Mouse (Mus musculus): ENCODE results near the gene Adgrd1. TPM values are rescaled to one million over a fixed set of nuclear protein-coding genes. Genes with fewer than 3 reads are reported as not detected.

The Adgrd1 gene
- polyA plus RNA-seq, 1 experiment from 2014 or later, result 2.1 TPM

- no peak overlapping the region for H3K4me3 ChIP-seq (ENCODE audit: low read depth, low read length)
- no peak overlapping the region for H3K4me2 ChIP-seq (replicated peaks; ENCODE audit: low read depth, low read length)
- no peak overlapping the region for H3K27ac ChIP-seq (ENCODE audit: low read length)
- ATAC-seq (ENCODE audit: insufficient number of reproducible peaks, insufficient read depth, low FRiP score, low read depth), result no peak
- no peak overlapping the region for H3K9ac ChIP-seq (replicated peaks; ENCODE audit: low read depth, low read length)
- no peaks in the 10 kb centered on the region for H3K27me3 ChIP-seq (ENCODE audit: control insufficient read depth, insufficient read depth, low read length)
- WGBS, result 74% methylated on average over 14 of the region's 14 CpGs
- no peaks in the 10 kb centered on the region for H3K36me3 ChIP-seq (ENCODE audit: control insufficient read depth, insufficient read depth, low read length)
- no peaks in the 10 kb centered on the region for H3K9me3 ChIP-seq (ENCODE audit: control insufficient read depth, low read depth, low read length)
- H3K4me1 ChIP-seq (ENCODE audit: control insufficient read depth, insufficient read depth, low read length), result no peaks in the 10 kb centered on the region
Observed at GRCm38 (mm10) chr5:129155023-129155901, 58.7 kb downstream of the Adgrd1 start.

- Histone ChIP-seq H3K4me3 (ENCODE audit: low read depth, low read length) (no peak overlapping the region), H3K9ac (replicated peaks; ENCODE audit: low read depth, low read length) (no peak overlapping the region), H3K4me1 (ENCODE audit: control insufficient read depth, insufficient read depth, low read length) (no peaks in the 10 kb centered on the region), H3K27me3 (ENCODE audit: control insufficient read depth, insufficient read depth, low read length) (no peaks in the 10 kb centered on the region), H3K4me2 (replicated peaks; ENCODE audit: low read depth, low read length) (no peak overlapping the region), H3K9me3 (ENCODE audit: control insufficient read depth, low read depth, low read length) (no peaks in the 10 kb centered on the region), H3K27ac (ENCODE audit: low read length) (no peak overlapping the region), H3K36me3 (ENCODE audit: control insufficient read depth, insufficient read depth, low read length) (no peaks in the 10 kb centered on the region)
- 30% methylated on average over 9 of the region's 9 CpGs for WGBS
- ATAC-seq (ENCODE audit: insufficient number of reproducible peaks, insufficient read depth, low FRiP score, low read depth), result no peak
Observed at GRCm38 (mm10) chr5:129155902-129156311, 59.4 kb downstream of the Adgrd1 start.

GRCm38 (mm10) chr5:129161372-129162051 is 65.0 kb downstream of the Adgrd1 start:
- 79% methylated on average over 11 of the region's 11 CpGs for WGBS
- Histone ChIP-seq H3K4me2 (replicated peaks; ENCODE audit: low read depth, low read length) (no peak overlapping the region), H3K36me3 (ENCODE audit: control insufficient read depth, insufficient read depth, low read length) (no peaks in the 10 kb centered on the region), H3K9ac (replicated peaks; ENCODE audit: low read depth, low read length) (no peak overlapping the region), H3K27ac (ENCODE audit: low read length) (no peak overlapping the region), H3K4me1 (ENCODE audit: control insufficient read depth, insufficient read depth, low read length) (peaks cover 18% of the 10 kb centered on the region), H3K9me3 (ENCODE audit: control insufficient read depth, low read depth, low read length) (no peaks in the 10 kb centered on the region), H3K4me3 (ENCODE audit: low read depth, low read length) (no peak overlapping the region), H3K27me3 (ENCODE audit: control insufficient read depth, insufficient read depth, low read length) (no peaks in the 10 kb centered on the region)
- ATAC-seq (ENCODE audit: insufficient number of reproducible peaks, insufficient read depth, low FRiP score, low read depth), result no peak

GRCm38 (mm10) chr5:129163416-129163815 is 66.9 kb downstream of the Adgrd1 start:
- no peak overlapping the region for H3K9ac ChIP-seq (replicated peaks; ENCODE audit: low read depth, low read length)
- peaks cover 19% of the 10 kb centered on the region for H3K4me1 ChIP-seq (ENCODE audit: control insufficient read depth, insufficient read depth, low read length)
- WGBS, result 79% methylated on average over 8 of the region's 8 CpGs
- peak overlapping the region; percentile 79; the same call in 1 of the 2 replicates for H3K27ac ChIP-seq (ENCODE audit: low read length)
- no peak for ATAC-seq (ENCODE audit: insufficient number of reproducible peaks, insufficient read depth, low FRiP score, low read depth)
- no peak overlapping the region for H3K4me3 ChIP-seq (ENCODE audit: low read depth, low read length)
- H3K27me3 ChIP-seq (ENCODE audit: control insufficient read depth, insufficient read depth, low read length), result no peaks in the 10 kb centered on the region
- H3K4me2 ChIP-seq (replicated peaks; ENCODE audit: low read depth, low read length), result no peak overlapping the region
- H3K36me3 ChIP-seq (ENCODE audit: control insufficient read depth, insufficient read depth, low read length), result no peaks in the 10 kb centered on the region
- H3K9me3 ChIP-seq (ENCODE audit: control insufficient read depth, low read depth, low read length), result no peaks in the 10 kb centered on the region

- Histone ChIP-seq H3K27me3 (ENCODE audit: control insufficient read depth, insufficient read depth, low read length) (no peaks in the 10 kb centered on the region), H3K4me2 (replicated peaks; ENCODE audit: low read depth, low read length) (no peak overlapping the region), H3K9me3 (ENCODE audit: control insufficient read depth, low read depth, low read length) (no peaks in the 10 kb centered on the region), H3K9ac (replicated peaks; ENCODE audit: low read depth, low read length) (no peak overlapping the region), H3K4me3 (ENCODE audit: low read depth, low read length) (no peak overlapping the region), H3K27ac (ENCODE audit: low read length) (peak overlapping the region; percentile 79), H3K4me1 (ENCODE audit: control insufficient read depth, insufficient read depth, low read length) (peaks cover 19% of the 10 kb centered on the region), H3K36me3 (ENCODE audit: control insufficient read depth, insufficient read depth, low read length) (no peaks in the 10 kb centered on the region)
- ATAC-seq (ENCODE audit: insufficient number of reproducible peaks, insufficient read depth, low FRiP score, low read depth), result no peak; the same call in 1 of the 2 replicates
- WGBS, result 6% methylated on average over 10 of the region's 10 CpGs
Observed at GRCm38 (mm10) chr5:129164091-129164490, 67.5 kb downstream of the Adgrd1 start.

- no peak overlapping the region; the same call in 1 of the 2 replicates for H3K4me2 ChIP-seq (replicated peaks; ENCODE audit: low read depth, low read length)
- 57% methylated on average over 10 of the region's 10 CpGs for WGBS
- ATAC-seq (ENCODE audit: insufficient number of reproducible peaks, insufficient read depth, low FRiP score, low read depth), result peak; percentile 74; the same call in 1 of the 2 replicates
Observed at GRCm38 (mm10) chr5:129164911-129165584, 68.5 kb downstream of the Adgrd1 start.

GRCm38 (mm10) chr5:129165595-129165994 is 69.0 kb downstream of the Adgrd1 start:
- no peak for ATAC-seq (ENCODE audit: insufficient number of reproducible peaks, insufficient read depth, low FRiP score, low read depth)
- H3K4me1 ChIP-seq (ENCODE audit: control insufficient read depth, insufficient read depth, low read length), result peaks cover 29% of the 10 kb centered on the region

More at GRCm38 (mm10) chr5:129164911-129165584, 68.5 kb downstream of the Adgrd1 start:
- Histone ChIP-seq H3K36me3 (ENCODE audit: control insufficient read depth, insufficient read depth, low read length) (no peaks in the 10 kb centered on the region), H3K4me1 (ENCODE audit: control insufficient read depth, insufficient read depth, low read length) (peaks cover 29% of the 10 kb centered on the region), H3K27ac (ENCODE audit: low read length) (peak overlapping the region; percentile 79), H3K27me3 (ENCODE audit: control insufficient read depth, insufficient read depth, low read length) (no peaks in the 10 kb centered on the region), H3K9ac (replicated peaks; ENCODE audit: low read depth, low read length) (no peak overlapping the region), H3K4me3 (ENCODE audit: low read depth, low read length) (no peak overlapping the region), H3K9me3 (ENCODE audit: control insufficient read depth, low read depth, low read length) (no peaks in the 10 kb centered on the region)

GRCm38 (mm10) chr5:129169090-129169489 is 72.5 kb downstream of the Adgrd1 start:
- Histone ChIP-seq H3K36me3 (ENCODE audit: control insufficient read depth, insufficient read depth, low read length) (no peaks in the 10 kb centered on the region), H3K9me3 (ENCODE audit: control insufficient read depth, low read depth, low read length) (no peaks in the 10 kb centered on the region), H3K4me2 (replicated peaks; ENCODE audit: low read depth, low read length) (no peak overlapping the region), H3K27me3 (ENCODE audit: control insufficient read depth, insufficient read depth, low read length) (no peaks in the 10 kb centered on the region), H3K9ac (replicated peaks; ENCODE audit: low read depth, low read length) (no peak overlapping the region), H3K27ac (ENCODE audit: low read length) (no peak overlapping the region), H3K4me3 (ENCODE audit: low read depth, low read length) (no peak overlapping the region), H3K4me1 (ENCODE audit: control insufficient read depth, insufficient read depth, low read length) (peaks cover 26% of the 10 kb centered on the region)
- ATAC-seq (ENCODE audit: insufficient number of reproducible peaks, insufficient read depth, low FRiP score, low read depth), result no peak
- WGBS, result 44% methylated on average over 5 of the region's 5 CpGs

More at GRCm38 (mm10) chr5:129165595-129165994, 69.0 kb downstream of the Adgrd1 start:
- no peak overlapping the region for H3K4me3 ChIP-seq (ENCODE audit: low read depth, low read length)
- no peak overlapping the region for H3K4me2 ChIP-seq (replicated peaks; ENCODE audit: low read depth, low read length)
- no peaks in the 10 kb centered on the region for H3K27me3 ChIP-seq (ENCODE audit: control insufficient read depth, insufficient read depth, low read length)
- H3K27ac ChIP-seq (ENCODE audit: low read length), result peak overlapping the region; percentile 79
- no peaks in the 10 kb centered on the region for H3K36me3 ChIP-seq (ENCODE audit: control insufficient read depth, insufficient read depth, low read length)
- WGBS, result 37% methylated on average over 7 of the region's 7 CpGs
- H3K9ac ChIP-seq (replicated peaks; ENCODE audit: low read depth, low read length), result no peak overlapping the region
- H3K9me3 ChIP-seq (ENCODE audit: control insufficient read depth, low read depth, low read length), result no peaks in the 10 kb centered on the region
